Mouse (Mus musculus) cerebral cortex, adult 2 months (tissue): ENCODE results near the gene Espnl.

ENCODE experiments used
- WGBS: fragments of 180-500 bp; shearing (Covaris S2); methylation state at CpG from one replicate; pipeline ENCODE4 v1.1.7; 2018; 5-methylcytosine and 5-hydroxymethylcytosine counted together

Gene Espnl

GRCm38 (mm10) chr1:91321760-91322438, at the start of gene Espnl:
Gene Espnl, plus strand, starts transcription at chr1:91322075.
- WGBS, result 78% methylated on average over 19 of the region's 19 CpGs

GRCm38 (mm10) chr1:91272260-91272659, 49.6 kb upstream of the Espnl start:
- WGBS, result 57% methylated on average over 2 of the region's 2 CpGs

- 96% methylated on average over 4 of the region's 4 CpGs for WGBS
These were observed 45.3 kb upstream of the Espnl start for GRCm38 (mm10) chr1:91276581-91276980.

- 77% methylated on average over 2 of the region's 2 CpGs for WGBS
These were observed 44.4 kb upstream of the Espnl start for GRCm38 (mm10) chr1:91277480-91277879.

- 98% methylated on average over 3 of the region's 3 CpGs for WGBS
These were observed 43.3 kb upstream of the Espnl start for GRCm38 (mm10) chr1:91278410-91279119.

GRCm38 (mm10) chr1:91279126-91279525, 42.7 kb upstream of the Espnl start:
- WGBS, result 87% methylated on average over 1 of the region's 1 CpGs

DNA sequence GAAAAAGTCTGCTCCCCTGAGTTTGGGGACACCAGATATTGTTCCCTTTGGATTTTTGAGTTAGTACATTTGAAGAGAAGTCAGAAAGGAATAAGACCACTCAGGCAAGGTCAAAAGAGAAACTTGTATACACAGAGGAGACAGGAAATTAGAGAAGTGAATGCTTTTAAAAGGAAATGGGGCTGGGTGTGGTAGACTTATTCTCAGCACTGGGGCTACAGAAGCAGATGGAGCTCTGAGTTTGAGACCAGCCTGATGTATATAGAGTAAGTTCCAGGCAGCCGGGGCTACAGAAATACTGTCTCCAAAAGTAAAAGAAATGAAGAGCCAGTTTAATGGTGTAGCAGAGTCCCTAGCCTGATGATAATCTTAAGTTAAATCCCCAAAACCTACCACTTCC, 39.3 kb upstream of the Espnl start:
- 87% methylated on average over 1 of the region's 1 CpGs for WGBS

GRCm38 (mm10) chr1:91289375-91289774, 32.5 kb upstream of the Espnl start:
- WGBS, result 100% methylated on average over 1 of the region's 1 CpGs

DNA sequence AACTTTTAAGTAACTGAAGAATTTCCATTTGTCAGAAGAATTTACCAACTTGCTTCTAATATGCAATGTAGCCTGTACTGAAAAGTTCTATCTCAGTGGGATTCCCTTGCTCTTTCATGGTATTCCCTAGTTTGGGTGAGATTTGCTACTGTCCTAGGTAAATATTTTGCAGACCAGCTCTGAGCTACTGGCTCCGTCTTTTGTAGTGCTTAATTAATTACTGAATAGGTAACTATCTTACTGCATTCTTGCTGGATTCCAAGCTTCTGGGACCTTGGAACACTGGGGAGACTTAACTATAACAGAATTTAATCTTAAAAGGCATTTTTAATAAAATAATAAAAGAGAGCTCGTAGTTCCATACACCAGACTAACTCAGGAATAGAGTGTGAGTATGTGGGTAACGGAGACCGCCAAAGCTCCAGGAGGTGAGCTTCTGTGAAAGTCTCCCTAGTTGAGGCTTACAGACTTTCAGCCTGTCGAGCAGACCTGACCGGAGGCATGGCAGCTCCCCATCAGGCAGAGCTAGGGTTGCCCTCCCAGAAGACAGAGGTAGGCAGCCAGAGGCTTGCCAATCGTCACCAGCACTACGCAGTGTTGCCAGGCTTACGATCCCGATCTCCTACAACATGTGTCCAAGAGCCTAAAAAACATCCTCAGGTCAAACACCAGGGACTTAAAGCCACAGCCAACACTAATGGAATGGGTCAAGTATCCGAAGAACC, 29.6 kb upstream of the Espnl start:
- WGBS, result 98% methylated on average over 11 of the region's 11 CpGs

DNA sequence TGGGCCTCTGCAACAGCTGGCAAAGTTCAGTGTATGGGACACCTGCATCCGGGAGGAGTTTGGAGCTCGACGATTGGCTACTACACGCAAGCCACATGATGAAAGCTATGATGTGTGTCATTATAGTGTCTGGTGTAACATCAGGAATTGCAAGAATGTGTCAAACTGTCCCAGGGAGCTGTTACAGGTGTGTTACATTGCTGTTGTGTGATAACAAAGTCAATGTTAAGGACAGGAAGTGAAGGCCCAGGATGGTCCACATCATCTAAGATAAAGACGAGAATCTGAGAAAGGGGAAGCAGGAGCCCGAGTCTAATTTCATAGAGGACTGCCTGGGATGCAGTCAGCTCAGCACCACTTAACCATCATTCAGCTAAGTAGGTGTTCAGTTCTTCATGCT, 26.3 kb upstream of the Espnl start:
- 95% methylated on average over 6 of the region's 6 CpGs for WGBS

DNA sequence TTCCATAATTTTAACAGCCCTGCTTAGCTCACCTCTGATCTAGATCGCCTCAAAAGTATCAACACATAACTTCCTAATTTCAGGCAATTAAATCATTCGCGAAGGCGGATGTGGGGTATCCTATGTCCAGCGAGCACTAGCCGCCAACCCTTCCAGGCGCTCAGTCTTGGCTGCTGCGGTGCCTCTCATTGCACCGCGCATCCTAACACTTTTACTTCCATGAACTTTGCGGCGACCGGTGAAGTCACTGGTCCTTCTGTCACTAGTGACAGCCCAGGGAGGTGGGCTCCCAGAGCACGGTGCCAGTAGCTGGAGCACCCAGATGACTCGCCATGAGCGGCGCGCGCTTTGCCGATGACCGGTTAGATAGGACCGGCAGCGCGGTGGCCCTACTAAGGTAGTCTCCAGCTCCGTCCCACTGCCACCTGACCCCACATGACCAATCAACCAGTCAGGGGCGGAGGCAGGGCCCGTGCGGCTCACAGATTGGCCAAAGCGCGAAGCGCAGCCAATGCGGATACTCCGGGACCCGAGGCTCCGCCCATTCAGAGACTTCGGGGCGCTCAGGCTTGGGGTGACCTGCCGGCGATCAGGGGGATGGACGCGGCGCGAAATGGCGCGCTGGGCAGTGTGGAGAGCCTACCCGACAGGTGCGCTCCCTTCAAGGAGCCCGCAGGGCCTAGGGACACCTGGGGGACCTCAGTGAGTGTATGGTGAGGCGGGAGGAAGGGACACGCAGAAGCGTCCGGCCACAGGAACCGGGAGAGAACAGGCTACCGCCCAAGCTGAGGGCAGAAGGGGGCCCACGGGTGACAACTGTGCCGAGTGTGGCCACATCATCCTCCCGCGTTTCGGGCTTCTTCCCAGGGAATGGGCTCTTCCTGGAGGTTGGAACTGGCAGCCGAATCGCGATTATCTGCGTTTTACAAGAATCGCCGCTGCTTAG, 23.8 kb upstream of the Espnl start, which contains the start of gene Scly:
Scly (plus strand) TSS at position 540 of the 946 bp plus-strand sequence.
- under 1% methylated on average over 59 of the region's 65 CpGs for WGBS

GRCm38 (mm10) chr1:91299026-91299706, 22.7 kb upstream of the Espnl start:
- WGBS, result 81% methylated on average over 13 of the region's 13 CpGs

GRCm38 (mm10) chr1:91299707-91300426, 22.0 kb upstream of the Espnl start:
- WGBS, result 84% methylated on average over 5 of the region's 5 CpGs

GRCm38 (mm10) chr1:91301206-91301920, 20.5 kb upstream of the Espnl start:
- 84% methylated on average over 3 of the region's 3 CpGs for WGBS

DNA sequence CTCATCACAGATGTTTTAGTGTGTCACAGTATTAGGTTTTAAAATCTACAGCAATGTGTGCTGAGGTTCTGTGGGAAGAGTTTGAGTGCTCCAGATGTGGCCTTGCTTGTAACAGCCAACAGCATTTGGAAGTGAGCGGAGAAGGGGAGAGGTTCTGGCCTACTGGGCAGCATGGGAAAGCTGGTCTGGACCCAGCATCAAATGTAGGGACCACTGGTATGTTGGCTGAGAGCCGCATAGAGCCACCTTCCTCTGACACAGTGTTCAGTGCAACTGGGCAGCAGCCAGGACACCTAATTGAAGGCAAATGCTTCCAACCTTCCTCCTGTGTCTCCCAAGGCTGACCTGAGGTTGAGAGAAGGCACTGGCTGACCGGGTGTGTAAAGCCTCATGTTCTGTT, 19.9 kb upstream of the Espnl start:
- 88% methylated on average over 3 of the region's 3 CpGs for WGBS

DNA sequence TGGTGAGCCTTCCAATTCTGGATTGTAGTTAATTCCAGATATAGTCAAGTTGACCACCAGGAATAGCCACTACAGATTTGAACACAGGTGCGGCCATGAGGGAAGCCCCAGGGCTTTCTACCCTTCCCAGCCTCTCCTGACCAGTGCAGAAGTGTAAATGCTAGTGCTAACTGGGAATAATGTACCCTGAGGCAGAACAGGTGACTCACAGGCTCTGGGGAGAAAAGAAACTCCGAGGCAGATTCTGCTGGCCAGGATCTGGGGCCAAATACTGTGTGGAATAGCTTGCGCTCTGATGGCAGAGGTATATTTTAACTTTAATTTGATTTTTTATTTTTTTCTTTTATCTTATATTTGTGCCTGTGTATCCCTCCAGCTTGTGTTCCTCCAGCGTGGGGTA, 17.3 kb upstream of the Espnl start:
- 82% methylated on average over 4 of the region's 4 CpGs for WGBS

- 98% methylated on average over 13 of the region's 13 CpGs for WGBS
These were observed 12.3 kb upstream of the Espnl start for GRCm38 (mm10) chr1:91309366-91310085.

DNA sequence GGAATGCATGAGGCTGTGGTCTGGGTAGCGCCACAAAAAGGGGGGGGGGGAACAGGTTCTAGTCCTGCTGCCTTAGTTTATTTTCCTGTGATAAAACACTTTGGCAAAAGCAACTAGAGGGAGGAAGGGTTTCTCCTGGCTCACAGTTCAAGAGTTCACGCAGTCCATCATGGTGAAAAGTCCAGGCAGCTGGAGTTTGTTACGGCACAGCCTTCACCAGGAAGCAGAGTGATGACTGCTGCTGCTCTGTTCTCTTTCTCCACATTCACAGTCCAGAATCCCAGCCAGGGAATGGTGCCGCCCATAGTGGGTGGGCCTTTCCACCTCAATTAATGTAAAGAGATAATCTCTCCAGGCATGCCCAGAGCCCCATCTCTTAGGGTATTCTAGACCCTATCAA, 9.6 kb upstream of the Espnl start:
- WGBS, result 96% methylated on average over 4 of the region's 4 CpGs

DNA sequence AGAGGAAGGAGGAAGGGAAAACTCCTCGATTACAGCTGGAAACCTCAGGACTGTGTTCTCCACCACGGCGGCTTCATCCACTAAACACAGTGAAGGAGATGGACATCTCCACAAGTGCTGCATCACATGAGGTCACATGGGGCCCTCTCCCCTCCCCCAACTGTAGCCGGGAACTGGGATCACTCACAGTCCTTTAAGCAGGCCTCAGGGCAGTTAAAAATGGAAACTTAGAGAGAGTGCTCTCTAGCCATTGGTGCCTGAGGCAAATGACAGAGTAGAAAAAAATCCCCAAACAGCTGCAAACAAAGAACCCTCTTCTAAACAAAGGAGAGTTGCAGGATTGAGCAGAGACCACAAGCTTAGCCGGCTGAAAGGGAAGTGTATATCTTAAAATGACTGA, 8.6 kb upstream of the Espnl start:
- WGBS, result 46% methylated on average over 5 of the region's 5 CpGs
